Mouse (Mus musculus) kidney, adult 2 months (tissue): Measurements from ENCODE around the gene Mgat3. TPM values are rescaled to one million over a fixed set of nuclear protein-coding genes. Genes with fewer than 3 reads are reported as not detected.
A peak's percentile ranks its signal among the peaks of the same experiment; 100 is the strongest.

ENCODE experiments used
- DNase-seq: peaks from one replicate; pipeline ENCODE4 v3.0.0; 2021
- H3K27ac ChIP-seq: fragments of 200-500 bp; 2 replicates; pipeline ENCODE4 v1.5.1; 2012; ENCODE audit warnings: low read depth, low read length, control low read depth, inconsistent platforms; ENCODE audit not compliant: insufficient read depth
- H3K27me3 ChIP-seq: fragments of 200-500 bp; replicated peaks from 2 replicates; pipeline ENCODE4 v1.6.1; 2012; ENCODE audit warnings: mild to moderate bottlenecking, moderate library complexity, low read length, inconsistent platforms; ENCODE audit not compliant: control insufficient read depth, insufficient read depth
- H3K36me3 ChIP-seq: fragments of 200-500 bp; 2 replicates; pipeline ENCODE4 v1.6.1; 2012; ENCODE audit warnings: mild to moderate bottlenecking, moderate library complexity, low read length, inconsistent platforms; ENCODE audit not compliant: control insufficient read depth, insufficient read depth
- H3K4me1 ChIP-seq: fragments of 200-500 bp; 2 replicates; pipeline ENCODE4 v1.6.1; 2011; ENCODE audit warnings: low read length; ENCODE audit not compliant: control insufficient read depth, insufficient read depth
- H3K4me3 ChIP-seq: fragments of 200-500 bp; 2 replicates; pipeline ENCODE4 v1.5.1; 2011; ENCODE audit warnings: mild to moderate bottlenecking, low read depth, low read length, control low read depth; ENCODE audit not compliant: insufficient read depth
- CTCF ChIP-seq: fragments of 200-500 bp; conservative IDR thresholded peaks from 2 replicates; pipeline ENCODE4 v1.5.1; 2011; ENCODE audit warnings: low read depth, mild to moderate bottlenecking, control low read depth, low read length, moderate library complexity, mixed read lengths; ENCODE audit not compliant: insufficient read depth, insufficient read length
- POLR2A ChIP-seq: fragments of 200-500 bp; IDR thresholded peaks from one replicate; pipeline ENCODE4 v1.6.1; 2011; ENCODE audit warnings: low read depth, low read length, control low read depth
- WGBS: fragments of 180-500 bp; shearing (Covaris S2); methylation state at CpG from one replicate; pipeline ENCODE4 v1.1.7; 2018; 5-methylcytosine and 5-hydroxymethylcytosine counted together
- polyA plus RNA-seq: library from polyadenylated mRNA; depleted of rRNA; stranded (reverse); fragments of >200 nt; gene quantifications from 2 replicates; pipeline ENCODE4 v1.2.3, GENCODE M21; 2012; rRNA removed

The Mgat3 gene
- 70.5 and 77.1 TPM in 2 replicates for polyA plus RNA-seq

- H3K27ac ChIP-seq: no peak within 1 kb of the TSS
- peaks cover 10% of the 10 kb centered on the region; the same call in 1 of the 2 replicates for H3K4me1 ChIP-seq
- 4% methylated on average over 84 of the region's 85 CpGs for WGBS
- H3K36me3 ChIP-seq: no peaks in the 10 kb centered on the region
- DNase-seq: peak; percentile 74
- no peaks in the 10 kb centered on the region for H3K27me3 ChIP-seq
- peak within 1 kb of the TSS; percentile 46 for H3K4me3 ChIP-seq
- TF ChIP-seq CTCF (no peak), POLR2A (no peak)
Measured at GRCm38 (mm10) chr15:80173001-80173771, at the start of gene Mgat3. Gene Mgat3 (plus strand): TSS chr15:80173721.

GRCm38 (mm10) chr15:80124651-80125050, 48.9 kb upstream of the Mgat3 start:
- peak; percentile 86 for DNase-seq
- WGBS: 49% methylated on average over 4 of the region's 4 CpGs
- TF ChIP-seq POLR2A (no peak), CTCF (no peak)

GRCm38 (mm10) chr15:80127191-80127590, 46.3 kb upstream of the Mgat3 start:
- no peak overlapping the region for H3K4me3 ChIP-seq
- no peaks in the 10 kb centered on the region for H3K36me3 ChIP-seq
- WGBS: 48% methylated on average over 1 of the region's 1 CpGs
- peak; percentile 35 for DNase-seq
- H3K27ac ChIP-seq: no peak overlapping the region
- H3K4me1 ChIP-seq: peaks cover 8% of the 10 kb centered on the region; the same call in 1 of the 2 replicates
- no peaks in the 10 kb centered on the region for H3K27me3 ChIP-seq
- no peak for TF ChIP-seq POLR2A
- no peak for TF ChIP-seq CTCF

More at GRCm38 (mm10) chr15:80124651-80125050, 48.9 kb upstream of the Mgat3 start:
- Histone ChIP-seq H3K36me3 (no peaks in the 10 kb centered on the region), H3K4me1 (peaks cover 8% of the 10 kb centered on the region; the same call in 1 of the 2 replicates), H3K27ac (no peak overlapping the region), H3K4me3 (no peak overlapping the region), H3K27me3 (no peaks in the 10 kb centered on the region)

GRCm38 (mm10) chr15:80129982-80130381, 43.5 kb upstream of the Mgat3 start:
- H3K36me3 ChIP-seq: no peaks in the 10 kb centered on the region
- H3K27ac ChIP-seq: no peak overlapping the region
- WGBS: 89% methylated on average over 6 of the region's 6 CpGs
- no peak for DNase-seq
- no peak for TF ChIP-seq CTCF
- TF ChIP-seq POLR2A: no peak
- peaks cover 8% of the 10 kb centered on the region; the same call in 1 of the 2 replicates for H3K4me1 ChIP-seq
- no peak overlapping the region for H3K4me3 ChIP-seq
- H3K27me3 ChIP-seq: no peaks in the 10 kb centered on the region

GRCm38 (mm10) chr15:80130689-80131088, 42.8 kb upstream of the Mgat3 start:
- TF ChIP-seq CTCF (no peak), POLR2A (no peak)
- Histone ChIP-seq H3K27me3 (no peaks in the 10 kb centered on the region), H3K36me3 (no peaks in the 10 kb centered on the region), H3K4me1 (peaks cover 6% of the 10 kb centered on the region; the same call in 1 of the 2 replicates), H3K4me3 (no peak overlapping the region), H3K27ac (no peak overlapping the region)
- DNase-seq: no peak
- WGBS: 78% methylated on average over 5 of the region's 5 CpGs

- TF ChIP-seq POLR2A (no peak), CTCF (no peak)
- 78% methylated on average over 6 of the region's 6 CpGs for WGBS
- H3K27me3 ChIP-seq: no peaks in the 10 kb centered on the region
Measured at GRCm38 (mm10) chr15:80131421-80131820, 42.1 kb upstream of the Mgat3 start.

GRCm38 (mm10) chr15:80132452-80132851, 41.1 kb upstream of the Mgat3 start:
- H3K27ac ChIP-seq: no peak overlapping the region
- TF ChIP-seq POLR2A (no peak), CTCF (no peak)
- H3K4me1 ChIP-seq: peaks cover 6% of the 10 kb centered on the region; the same call in 1 of the 2 replicates
- no peak for DNase-seq
- H3K4me3 ChIP-seq: peak overlapping the region; percentile 7; the same call in 1 of the 2 replicates
- no peaks in the 10 kb centered on the region for H3K36me3 ChIP-seq
- no peaks in the 10 kb centered on the region for H3K27me3 ChIP-seq
- WGBS: 57% methylated on average over 9 of the region's 9 CpGs

More at GRCm38 (mm10) chr15:80131421-80131820, 42.1 kb upstream of the Mgat3 start:
- Histone ChIP-seq H3K36me3 (no peaks in the 10 kb centered on the region), H3K4me3 (no peak overlapping the region), H3K4me1 (peaks cover 6% of the 10 kb centered on the region; the same call in 1 of the 2 replicates), H3K27ac (no peak overlapping the region)
- no peak for DNase-seq
